Mouse (Mus musculus) gastrocnemius, postnatal 14 days (tissue): Measurements from ENCODE around the gene Pef1. TPM values are rescaled to one million over a fixed set of nuclear protein-coding genes. Genes with fewer than 3 reads are reported as not detected.

ENCODE experiments used
- DNase-seq: peaks from one replicate; pipeline ENCODE4 v3.0.0; 2021; ENCODE audit warnings: mixed read lengths
- intact Hi-C: fragments of 180-260 bp; cut with DNase I; formaldehyde crosslinking; loops from one replicate; pipeline ENCODE4 v1.15.1; 2025; ENCODE audit warnings: low total_unique reads
- total RNA-seq, 2 experiments: library from RNA; stranded (reverse); gene quantifications; 2 replicates each; pipeline ENCODE4 v1.2.3; 2021

The Pef1 gene
- total RNA-seq, 2 experiments from 2014 or later: 27.6 to 30.8 TPM

DNA sequence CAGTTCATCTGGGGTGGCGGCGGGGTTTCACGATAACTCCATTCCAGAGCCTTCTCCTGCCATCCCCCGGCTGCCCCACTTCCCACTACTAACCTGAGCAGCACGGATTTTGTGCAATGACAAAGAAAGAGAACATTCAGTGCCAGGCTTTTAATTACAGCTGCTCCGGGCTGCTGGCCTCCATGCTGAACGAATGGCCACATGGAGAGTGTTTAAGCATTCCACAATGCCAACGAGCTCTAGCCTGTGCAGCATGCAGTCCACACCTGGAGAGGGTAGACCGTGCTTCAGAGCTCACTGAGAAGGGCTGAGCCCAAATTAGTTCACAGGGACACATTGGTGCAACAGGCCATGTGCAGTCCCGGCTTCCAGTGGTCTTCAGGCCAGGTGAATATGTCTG is 27.7 kb downstream of the Pef1 start:
- DNase-seq: no peak
- intact Hi-C loops: no loop called here

DNA sequence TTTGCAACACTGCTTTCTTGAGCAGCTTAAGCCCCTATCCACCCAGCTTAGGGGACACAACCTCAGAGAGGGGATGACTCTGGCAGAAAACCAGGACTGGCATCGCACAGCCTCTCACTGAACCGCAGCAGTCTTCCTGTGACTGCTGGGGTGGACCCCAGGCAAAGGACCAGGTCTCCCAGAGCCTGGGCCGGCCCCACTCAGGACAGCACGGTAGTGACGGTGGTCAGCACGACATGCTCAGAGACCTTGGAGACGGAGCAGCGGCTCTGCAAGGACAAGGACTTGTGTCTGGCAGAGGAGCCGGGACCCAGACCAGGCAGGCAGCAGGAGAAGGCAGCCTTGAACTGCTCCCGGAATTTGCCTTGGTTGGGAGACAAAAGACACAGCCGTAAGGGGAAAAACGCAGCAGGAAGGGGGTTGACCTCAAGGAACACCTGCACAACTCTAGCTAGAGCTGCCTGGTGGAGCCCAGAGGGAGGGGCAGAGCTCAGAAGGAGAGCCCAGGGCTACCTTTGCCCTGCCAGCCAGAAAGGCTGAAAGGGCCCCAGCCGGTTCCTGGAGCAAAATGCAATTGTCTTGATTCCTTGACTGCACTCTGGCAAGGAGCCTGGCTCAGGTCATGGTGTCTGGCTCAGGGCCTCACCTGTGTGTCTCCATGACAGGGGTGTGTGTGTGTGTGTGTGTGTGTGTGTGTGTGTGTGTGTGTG is 28.4 kb downstream of the Pef1 start:
- intact Hi-C loops: no loop called here
- no peak for DNase-seq

DNA sequence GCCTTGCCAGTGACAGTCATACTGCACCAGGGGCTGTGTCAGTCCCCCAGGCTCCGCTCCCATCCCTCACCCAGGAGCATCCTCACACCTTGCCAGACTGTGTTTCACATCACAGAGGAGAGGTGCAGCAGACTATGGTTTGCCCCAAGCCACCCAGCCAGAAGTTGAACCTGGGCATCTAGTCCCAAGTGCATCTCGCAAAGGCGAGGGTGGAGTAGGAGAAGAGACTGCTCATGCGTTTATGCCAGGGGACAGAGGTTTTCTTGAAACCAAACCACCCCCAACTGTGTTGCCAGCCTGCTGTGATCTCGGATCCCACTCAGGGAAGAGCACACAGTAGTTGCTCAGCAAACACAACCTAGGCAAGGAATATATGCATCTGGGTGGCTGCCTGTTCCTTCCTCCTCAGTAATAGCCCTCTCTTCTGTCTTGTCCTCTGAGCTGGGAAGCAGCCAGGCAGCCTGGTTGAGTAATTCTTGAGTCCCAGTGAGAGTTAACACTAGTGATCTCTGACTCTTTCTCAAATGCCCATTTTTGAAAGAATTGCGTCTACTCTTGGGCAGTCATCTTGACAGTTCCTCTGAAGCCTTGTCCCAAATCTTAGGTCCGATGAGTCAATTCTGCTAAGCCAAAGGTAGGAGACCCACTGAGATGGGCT is 29.2 kb downstream of the Pef1 start:
- intact Hi-C loops: no loop called here
- no peak for DNase-seq

DNA sequence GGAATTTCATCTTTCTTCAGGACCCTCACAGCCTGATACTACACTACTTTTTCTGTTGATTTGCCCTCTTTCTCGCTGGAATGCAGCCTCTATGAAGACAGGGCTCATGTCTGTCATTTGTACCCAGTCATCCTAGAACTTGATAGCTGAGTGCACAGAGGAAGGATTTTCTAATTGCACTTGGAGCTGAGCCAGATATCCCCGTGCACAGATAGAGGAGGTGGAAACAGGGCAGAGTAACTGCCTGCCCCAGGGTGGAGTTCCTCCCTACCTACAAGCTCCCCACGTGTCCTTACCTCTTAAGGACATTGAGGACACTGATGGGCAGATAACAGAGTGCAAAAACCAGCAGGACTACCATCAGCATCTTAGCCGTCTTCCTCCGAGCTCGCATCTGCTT is 31.0 kb downstream of the Pef1 start:
- DNase-seq: no peak
- intact Hi-C loops: no loop called here

DNA sequence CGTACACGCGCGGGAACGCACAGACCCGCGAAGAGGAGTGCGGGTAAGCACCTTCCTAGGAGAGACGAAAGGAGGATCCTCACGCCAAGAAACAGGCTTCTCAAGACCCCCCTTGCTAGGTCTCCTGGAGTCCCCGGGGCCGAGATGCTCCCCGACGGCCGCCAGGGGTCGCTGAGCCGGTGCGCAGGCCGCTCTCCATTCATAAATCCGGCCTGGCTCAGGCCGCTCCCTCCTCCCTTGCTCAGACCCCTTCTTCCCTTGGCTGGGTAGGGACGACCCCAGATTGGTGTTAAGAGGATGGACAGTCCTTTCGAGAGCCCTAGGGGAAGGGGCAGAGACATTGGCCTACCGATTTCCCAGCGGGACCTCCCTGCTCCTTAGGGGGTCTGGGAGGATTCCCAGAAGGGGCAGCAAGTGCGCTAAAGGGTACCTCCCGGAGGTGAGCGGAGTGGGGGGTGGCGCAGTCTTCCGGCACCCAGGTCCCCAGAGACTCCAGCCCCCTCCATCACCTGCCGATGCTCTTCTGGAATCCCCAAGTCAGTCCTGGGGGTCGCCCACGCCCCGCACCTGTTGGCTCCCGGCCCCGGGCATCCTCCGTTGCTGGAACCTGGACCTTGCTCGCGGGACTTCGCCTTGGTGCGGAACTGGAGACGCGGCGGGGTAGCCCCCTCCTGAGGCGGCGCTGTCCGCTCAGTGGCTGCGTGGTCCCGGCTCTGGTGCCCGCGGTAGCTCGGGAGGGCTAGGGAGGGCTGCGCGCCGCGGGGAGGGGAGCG is 36.3 kb downstream of the Pef1 start:
- DNase-seq: peak; percentile 74
- intact Hi-C loops: loop anchor here (2.0 kb wide), 1 partner anchor 50 kb away; no protein-coding TSS in a partner anchor

DNA sequence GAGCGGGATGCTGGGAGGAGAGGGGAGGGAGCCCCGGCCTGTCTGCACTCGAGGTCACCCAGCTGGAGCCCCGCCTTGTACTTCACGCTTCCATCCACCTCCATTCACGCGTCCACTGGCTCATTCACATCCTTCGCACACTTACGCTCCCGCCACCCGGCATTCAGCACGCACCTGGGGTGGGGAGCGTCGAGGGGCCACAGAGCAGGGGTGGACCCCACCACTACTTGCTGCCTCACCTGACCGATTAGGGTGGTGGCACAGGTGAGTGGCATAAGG is 36.8 kb downstream of the Pef1 start, which contains the start of gene Hcrtr1:
Gene Hcrtr1 (minus strand): TSS at position 146 of the 279 bp plus-strand sequence.
- DNase-seq: no peak
- intact Hi-C loops: loop anchor here (2.0 kb wide), 1 partner anchor 50 kb away; no protein-coding TSS in a partner anchor

DNA sequence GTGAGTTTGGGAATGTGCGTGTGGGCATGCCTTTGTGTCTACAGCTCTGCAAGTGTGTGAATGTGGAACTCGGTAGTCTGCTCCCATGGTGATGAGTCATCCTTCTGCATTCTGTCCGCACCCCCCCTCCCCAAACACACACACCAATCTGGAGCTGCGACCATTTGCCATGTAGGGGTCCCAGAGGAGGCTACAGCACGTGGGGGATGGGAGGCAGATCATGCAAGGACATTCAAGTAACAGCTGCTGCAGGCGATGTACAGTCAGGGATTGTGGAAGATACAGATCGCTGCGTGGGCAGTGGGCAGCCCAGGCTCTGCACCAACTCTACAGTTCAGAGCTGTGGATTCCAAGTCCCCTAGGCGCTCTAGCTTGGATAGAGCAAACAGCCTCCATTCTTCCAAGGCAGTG is 38.6 kb downstream of the Pef1 start:
- intact Hi-C loops: no loop called here
- DNase-seq: no peak

DNA sequence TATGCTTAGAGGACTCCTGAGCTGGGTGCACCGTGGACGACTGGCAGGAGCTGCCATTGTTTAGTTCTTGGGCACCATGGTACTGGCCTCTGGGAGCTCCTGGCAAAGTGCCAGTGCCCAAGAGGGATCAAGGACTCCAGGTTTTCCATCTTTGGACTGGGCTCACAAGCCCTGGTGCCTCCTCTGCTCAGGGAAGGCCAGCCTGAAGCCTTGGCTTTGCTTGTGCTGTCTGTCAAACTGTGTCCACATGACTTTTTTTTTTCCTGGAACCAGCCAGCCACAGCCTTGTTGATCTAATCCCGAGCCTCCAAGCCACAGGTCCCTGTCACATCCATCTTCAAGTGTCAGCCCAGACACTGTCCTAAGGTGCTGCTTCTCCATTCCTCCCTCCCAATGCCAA is 39.4 kb downstream of the Pef1 start:
- intact Hi-C loops: no loop called here
- DNase-seq: no peak

DNA sequence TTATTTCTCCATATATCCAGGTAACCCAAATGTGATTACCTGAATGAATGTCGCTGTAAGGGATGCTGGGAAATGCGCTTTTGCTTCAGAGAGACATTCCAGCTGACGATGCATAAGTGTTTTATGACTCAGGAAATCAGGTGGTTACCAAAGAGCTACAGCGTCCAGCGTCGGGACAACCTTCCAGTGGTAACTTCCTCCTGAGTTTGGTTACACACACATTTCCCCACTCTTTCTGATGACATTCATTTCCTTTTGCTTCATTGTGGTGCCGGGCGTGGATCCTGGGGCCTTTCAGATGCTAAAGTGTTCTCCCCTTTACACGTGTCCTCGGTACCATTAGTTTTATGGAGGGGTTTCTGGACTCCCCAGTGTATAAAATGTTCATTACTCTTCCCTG is 46.0 kb downstream of the Pef1 start:
- no peak for DNase-seq
- intact Hi-C loops: no loop called here

DNA sequence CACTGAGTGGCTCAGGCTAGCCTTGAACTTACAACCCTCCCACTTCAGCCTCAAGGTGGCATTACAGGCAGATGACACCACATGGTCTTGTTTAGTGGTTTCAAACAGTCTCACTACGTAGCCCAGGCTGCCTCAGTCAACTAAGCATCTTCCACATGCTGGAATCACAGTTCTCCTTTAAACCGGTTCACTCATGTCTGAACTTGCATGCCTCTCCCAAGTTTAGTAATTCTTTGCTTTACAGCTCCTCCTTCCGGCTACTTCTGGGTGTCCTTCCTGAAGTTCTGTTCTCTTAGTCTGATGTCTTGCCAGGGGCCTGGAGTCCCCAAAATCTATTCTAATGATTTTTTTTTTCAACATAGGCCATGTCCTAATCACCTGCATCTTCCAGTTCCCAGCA is 51.9 kb downstream of the Pef1 start:
- DNase-seq: no peak
- intact Hi-C loops: no loop called here

DNA sequence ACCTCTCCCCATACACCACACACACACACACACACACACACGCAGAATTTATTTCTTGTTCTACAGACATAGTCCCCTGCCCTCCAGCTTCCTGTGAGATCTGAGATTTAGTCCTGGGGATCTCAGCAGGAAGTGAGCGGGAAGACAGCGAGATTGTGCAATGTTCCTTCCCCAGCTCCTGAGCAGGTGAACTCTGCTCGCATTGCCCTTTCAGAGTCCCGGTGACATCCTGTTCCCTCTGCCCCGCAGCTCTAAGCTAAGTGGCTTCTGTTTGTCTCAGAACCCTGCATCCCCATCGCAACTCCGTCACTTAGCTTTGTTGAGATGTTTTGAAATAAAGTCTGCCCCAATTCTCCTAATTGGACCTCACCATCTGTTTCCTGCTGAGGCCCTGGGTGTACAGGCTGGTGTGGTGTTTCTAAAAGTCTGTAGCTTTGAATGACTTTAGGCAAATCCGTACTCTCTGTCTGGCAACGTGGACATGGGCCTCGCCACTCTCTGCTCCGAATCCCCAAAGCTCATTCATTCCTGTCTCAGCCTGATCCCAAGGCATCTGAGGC is 54.5 kb downstream of the Pef1 start:
- intact Hi-C loops: no loop called here
- DNase-seq: no peak

DNA sequence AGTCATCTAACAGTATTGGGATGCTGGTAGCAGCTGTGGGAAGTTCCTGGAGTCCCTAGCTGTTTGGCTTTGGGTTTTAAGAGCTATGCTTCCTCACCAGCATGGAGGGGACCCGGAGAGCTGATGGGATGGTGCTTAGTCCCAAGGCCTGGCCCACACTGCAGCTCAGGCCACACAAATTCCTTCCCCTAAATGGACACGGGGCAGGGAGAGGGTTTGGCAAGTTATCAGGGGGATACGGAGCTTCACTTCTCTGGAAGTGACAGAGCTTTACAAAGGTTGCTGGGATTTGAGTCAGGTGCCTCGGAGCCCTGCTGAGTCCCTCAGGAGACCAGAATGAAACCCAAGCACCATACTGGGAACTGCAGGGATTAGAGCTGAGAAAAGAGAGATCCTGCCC is 59.0 kb downstream of the Pef1 start:
- intact Hi-C loops: no loop called here
- DNase-seq: no peak

DNA sequence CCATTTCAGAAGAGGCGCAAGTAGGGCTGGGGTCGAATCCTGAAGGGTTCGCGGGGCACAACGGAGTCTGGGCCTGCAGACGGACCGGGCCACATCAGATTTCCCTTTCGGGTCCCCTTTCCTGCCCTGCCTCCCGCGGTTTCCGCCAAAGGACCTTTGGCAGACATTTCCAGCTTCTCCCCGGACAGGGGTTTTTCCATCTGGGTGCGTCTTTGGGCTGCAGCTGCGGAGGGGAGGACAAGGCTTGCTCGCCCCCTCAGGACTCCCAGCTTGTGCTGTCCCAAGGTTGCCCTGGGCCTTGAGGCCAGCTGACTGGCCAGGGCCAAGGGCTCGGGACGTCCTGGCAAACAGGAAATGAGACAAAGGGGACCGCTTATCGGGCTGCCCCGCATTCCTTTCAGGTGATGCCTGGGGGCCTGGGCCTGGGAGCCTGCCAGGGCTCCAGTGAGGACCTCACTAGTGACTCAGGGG is 61.1 kb downstream of the Pef1 start:
- DNase-seq: peak; percentile 41
- intact Hi-C loops: no loop called here

DNA sequence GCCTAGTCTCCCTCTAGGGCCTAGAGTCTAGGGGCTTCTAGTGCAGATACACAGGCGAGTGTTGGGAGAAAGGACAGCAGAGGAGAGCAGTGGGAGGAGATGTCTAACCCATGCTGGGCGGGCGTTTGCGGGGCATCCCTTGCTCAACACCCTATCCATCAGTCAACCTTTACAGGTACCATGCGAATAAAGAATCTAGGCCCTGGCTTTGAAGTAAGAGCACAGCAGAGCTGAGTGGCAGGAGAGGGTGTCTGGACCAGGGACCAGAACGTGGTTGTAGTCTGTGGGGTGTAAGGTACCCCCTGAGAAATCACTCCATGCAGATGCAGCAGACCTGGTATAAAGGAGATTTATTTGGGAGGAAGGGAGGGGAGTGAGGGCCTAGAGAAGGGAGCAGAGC is 61.8 kb downstream of the Pef1 start:
- intact Hi-C loops: no loop called here
- no peak for DNase-seq

DNA sequence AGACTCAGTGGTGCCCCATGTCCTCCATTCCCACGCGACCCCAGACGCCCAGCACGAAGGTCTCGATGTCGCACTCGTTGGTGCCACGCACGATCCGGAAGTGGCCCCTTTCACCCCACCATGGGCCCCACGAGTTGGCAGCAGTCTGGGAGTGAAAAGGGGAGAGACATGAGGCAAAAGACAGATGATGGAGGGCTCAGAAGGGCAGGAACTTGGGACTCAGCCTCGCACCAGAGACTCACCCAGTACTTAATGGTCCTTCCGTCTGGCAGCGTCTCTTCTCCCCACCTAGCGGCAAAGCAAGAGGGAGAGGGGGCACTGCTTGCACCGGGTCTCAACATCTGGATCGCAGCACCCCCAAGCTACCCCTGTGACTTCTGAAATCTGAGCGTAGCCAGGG is 63.7 kb downstream of the Pef1 start:
- DNase-seq: no peak
- intact Hi-C loops: no loop called here

DNA sequence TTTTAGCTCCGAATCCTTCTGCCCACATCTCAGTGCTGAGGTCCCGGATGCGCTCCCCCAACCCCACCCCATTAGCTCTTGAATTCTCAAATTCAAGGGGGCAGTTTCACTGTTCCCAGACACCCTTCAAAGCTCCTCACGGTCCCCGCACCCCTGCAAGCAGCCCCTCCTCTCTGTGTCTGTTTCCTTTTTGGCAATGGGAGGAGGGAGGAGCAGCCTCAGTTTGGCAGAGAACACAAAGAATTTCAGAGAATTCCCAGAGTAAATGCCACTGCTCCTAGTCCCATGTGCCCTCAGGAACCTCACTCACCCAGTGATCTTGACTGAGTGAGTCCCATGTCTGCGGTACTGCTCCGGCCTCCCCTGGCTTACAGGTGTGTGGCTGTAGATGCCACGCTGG is 64.2 kb downstream of the Pef1 start:
- DNase-seq: no peak
- intact Hi-C loops: no loop called here

DNA sequence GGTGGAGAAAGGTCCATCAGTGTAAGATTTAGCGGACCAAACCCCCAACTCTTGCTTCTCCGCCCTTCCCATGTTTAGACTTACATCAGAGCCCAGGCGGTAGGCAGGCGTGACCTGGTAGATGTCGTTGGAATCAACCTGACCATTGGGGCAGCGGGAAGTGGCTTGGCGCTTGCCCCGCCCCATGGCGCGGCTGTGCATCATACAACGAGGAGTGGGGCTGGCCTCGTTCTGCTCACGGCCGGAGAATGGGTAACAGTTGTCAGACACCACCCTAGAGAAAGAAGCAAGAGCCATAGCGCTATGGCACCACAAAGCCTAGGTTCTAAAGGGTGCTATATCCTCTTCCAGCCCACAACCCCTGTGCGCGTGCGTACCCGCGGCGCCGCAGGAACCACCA is 65.0 kb downstream of the Pef1 start:
- no peak for DNase-seq
- intact Hi-C loops: no loop called here

DNA sequence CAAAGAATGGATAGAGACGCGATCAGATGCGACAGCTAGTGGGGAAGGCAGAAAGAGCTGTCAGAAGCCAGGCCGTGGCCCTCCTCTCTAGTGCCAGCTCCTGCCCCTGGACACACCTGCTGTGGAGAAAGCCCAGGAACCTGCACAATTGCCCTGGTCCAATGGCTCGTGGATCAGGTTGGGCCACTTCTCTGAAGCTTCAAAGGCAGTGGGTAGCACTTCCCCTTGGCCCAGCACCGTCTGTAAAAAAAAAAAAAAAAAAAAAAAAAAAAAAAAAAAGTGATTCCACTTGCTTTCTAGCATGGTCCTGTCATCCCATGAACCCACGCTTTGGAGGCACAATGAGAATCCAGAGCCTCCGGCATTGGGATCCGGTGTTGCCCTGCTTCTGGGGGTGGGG is 65.5 kb downstream of the Pef1 start:
- intact Hi-C loops: no loop called here
- DNase-seq: no peak

DNA sequence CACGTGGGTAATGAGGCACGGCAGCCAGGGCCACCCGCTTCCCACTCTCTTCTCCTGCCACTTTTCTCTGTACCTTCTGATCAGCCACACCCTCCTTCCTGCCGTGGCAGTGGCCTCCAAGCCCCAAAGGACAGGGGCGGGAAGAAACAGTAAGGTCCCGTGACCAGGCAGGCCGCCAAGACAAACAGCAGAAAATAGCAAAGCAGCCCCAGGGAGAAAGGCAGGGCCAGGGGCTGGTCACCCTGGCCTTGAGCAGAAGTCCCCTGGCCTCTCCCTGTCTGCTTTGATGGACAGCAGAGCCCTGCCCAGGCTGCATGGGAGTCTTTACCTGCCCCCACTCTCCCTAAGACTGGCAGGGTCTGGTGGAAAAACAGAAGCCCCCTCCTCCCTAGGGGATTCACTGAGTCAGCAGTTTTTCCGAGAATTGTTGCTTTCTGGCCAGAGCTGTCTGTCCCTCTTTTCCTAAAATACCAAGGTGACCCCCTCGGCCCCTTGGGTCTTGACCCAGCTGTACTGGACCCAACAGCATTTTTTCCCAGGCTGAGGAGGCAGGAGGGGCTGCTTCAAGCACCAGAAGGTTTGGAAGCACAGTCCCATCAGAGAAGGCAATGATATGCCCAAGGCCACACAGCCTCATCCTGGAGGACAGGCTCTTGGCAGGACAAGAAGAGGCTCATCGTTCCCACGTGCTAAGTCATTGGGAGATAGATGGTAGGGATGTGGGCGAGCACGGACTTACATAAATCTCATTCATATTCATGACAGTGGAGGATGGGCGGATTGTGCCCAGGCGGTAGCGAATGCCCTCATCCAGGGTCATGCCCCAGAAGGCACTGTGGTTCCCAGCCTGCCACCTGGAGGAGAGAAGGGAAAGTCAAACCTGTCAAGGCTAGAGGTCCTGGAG is 66.2 kb downstream of the Pef1 start:
- peak; percentile 78 for DNase-seq
- intact Hi-C loops: no loop called here
